Mouse (Mus musculus): Measurements from ENCODE around the gene Syt9. TPM values are rescaled to one million over a fixed set of nuclear protein-coding genes. Genes with fewer than 3 reads are reported as not detected.

Gene Syt9
- polyA plus RNA-seq, 1 experiment: not detected

GRCm38 (mm10) chr7:107536516-107536915 is 166.0 kb downstream of the Syt9 start:
- Histone ChIP-seq H3K27me3 (ENCODE audit: control insufficient read depth, insufficient read depth, insufficient read length) (no peaks in the 10 kb centered on the region), H3K36me3 (ENCODE audit: control insufficient read depth, insufficient read depth) (no peaks in the 10 kb centered on the region), H3ac (ENCODE audit: control insufficient read depth, insufficient read length) (no peak overlapping the region), H3K4me3 (no peak overlapping the region), H3K79me2 (ENCODE audit: control insufficient read depth, insufficient read depth) (no peaks in the 10 kb centered on the region), H3K4me2 (ENCODE audit: low read depth) (no peak overlapping the region)
- no peak for TF ChIP-seq TCF12 (IDR thresholded peaks at IDR 0.05; ENCODE audit: insufficient read depth, poor library complexity, severe bottlenecking)
- no peak for TF ChIP-seq SRF (IDR thresholded peaks at IDR 0.05; ENCODE audit: control insufficient read depth, insufficient read length, low read depth)
- TF ChIP-seq MYOG (IDR thresholded peaks at IDR 0.05; ENCODE audit: control insufficient read depth in 1 of 3, insufficient read depth in 1 of 3, insufficient read length in 2 of 3, low read depth in 2 of 3): no peak
- no peak for TF ChIP-seq MYOD1 (IDR thresholded peaks at IDR 0.05; ENCODE audit: control insufficient read depth in 1 of 3, insufficient read length in 2 of 3, low read depth in 2 of 3)
- TF ChIP-seq CEBPB (IDR thresholded peaks at IDR 0.05; ENCODE audit: insufficient read depth, poor library complexity, severe bottlenecking): no peak
- no peak for TF ChIP-seq POLR2AphosphoS2 (IDR thresholded peaks at IDR 0.05; ENCODE audit: insufficient read length, low read depth)
- TF ChIP-seq MAX (IDR thresholded peaks at IDR 0.05; ENCODE audit: low read depth): no peak
- TF ChIP-seq USF1 (IDR thresholded peaks at IDR 0.05; ENCODE audit: low read depth): no peak
- no peak for TF ChIP-seq E2F4 (IDR thresholded peaks at IDR 0.05; ENCODE audit: insufficient read depth)
- no peak for TF ChIP-seq TCF3 (IDR thresholded peaks at IDR 0.05; ENCODE audit: insufficient read length, low read depth)

GRCm38 (mm10) chr7:107540034-107540433 is 169.5 kb downstream of the Syt9 start:
- Histone ChIP-seq H3K79me2 (ENCODE audit: control insufficient read depth, insufficient read depth) (no peaks in the 10 kb centered on the region), H3K27me3 (ENCODE audit: control insufficient read depth, insufficient read depth, insufficient read length) (no peaks in the 10 kb centered on the region), H3K4me3 (no peak overlapping the region), H3K4me2 (ENCODE audit: low read depth) (no peak overlapping the region), H3K36me3 (ENCODE audit: control insufficient read depth, insufficient read depth) (no peaks in the 10 kb centered on the region), H3ac (ENCODE audit: control insufficient read depth, insufficient read length) (no peak overlapping the region)
- no peak for TF ChIP-seq SRF (IDR thresholded peaks at IDR 0.05; ENCODE audit: control insufficient read depth, insufficient read length, low read depth)
- TF ChIP-seq MYOD1 (IDR thresholded peaks at IDR 0.05; ENCODE audit: control insufficient read depth in 1 of 3, insufficient read length in 2 of 3, low read depth in 2 of 3): no peak
- no peak for TF ChIP-seq MAX (IDR thresholded peaks at IDR 0.05; ENCODE audit: low read depth)
- no peak for TF ChIP-seq REST (IDR thresholded peaks at IDR 0.05; ENCODE audit: insufficient read depth, insufficient read length)
- TF ChIP-seq POLR2AphosphoS2 (IDR thresholded peaks at IDR 0.05; ENCODE audit: insufficient read length, low read depth): no peak

- Histone ChIP-seq H3K79me2 (ENCODE audit: control insufficient read depth, insufficient read depth) (no peaks in the 10 kb centered on the region), H3ac (ENCODE audit: control insufficient read depth, insufficient read length) (no peak overlapping the region), H3K4me3 (no peak overlapping the region), H3K27me3 (ENCODE audit: control insufficient read depth, insufficient read depth, insufficient read length) (no peaks in the 10 kb centered on the region), H3K4me2 (ENCODE audit: low read depth) (no peak overlapping the region), H3K36me3 (ENCODE audit: control insufficient read depth, insufficient read depth) (no peaks in the 10 kb centered on the region)
- TF ChIP-seq USF1 (IDR thresholded peaks at IDR 0.05; ENCODE audit: low read depth): no peak
- no peak for TF ChIP-seq MYOG (IDR thresholded peaks at IDR 0.05; ENCODE audit: control insufficient read depth in 1 of 3, insufficient read depth in 1 of 3, insufficient read length in 2 of 3, low read depth in 2 of 3)
- no peak for TF ChIP-seq POLR2A (IDR thresholded peaks at IDR 0.05; ENCODE audit: insufficient read length, low read depth)
- no peak for TF ChIP-seq TCF3 (IDR thresholded peaks at IDR 0.05; ENCODE audit: insufficient read length, low read depth)
- no peak for TF ChIP-seq SRF (IDR thresholded peaks at IDR 0.05; ENCODE audit: control insufficient read depth, insufficient read length, low read depth)
- no peak for TF ChIP-seq E2F4 (IDR thresholded peaks at IDR 0.05; ENCODE audit: insufficient read depth)
- TF ChIP-seq MYOD1 (IDR thresholded peaks at IDR 0.05; ENCODE audit: control insufficient read depth in 1 of 3, insufficient read length in 2 of 3, low read depth in 2 of 3): no peak
- TF ChIP-seq MAX (IDR thresholded peaks at IDR 0.05; ENCODE audit: low read depth): no peak
- no peak for TF ChIP-seq POLR2AphosphoS2 (IDR thresholded peaks at IDR 0.05; ENCODE audit: insufficient read length, low read depth)
- TF ChIP-seq REST (IDR thresholded peaks at IDR 0.05; ENCODE audit: insufficient read depth, insufficient read length): no peak
- no peak for TF ChIP-seq CEBPB (IDR thresholded peaks at IDR 0.05; ENCODE audit: insufficient read depth, poor library complexity, severe bottlenecking)
- no peak for TF ChIP-seq TCF12 (IDR thresholded peaks at IDR 0.05; ENCODE audit: insufficient read depth, poor library complexity, severe bottlenecking)
These were observed 174.5 kb downstream of the Syt9 start for GRCm38 (mm10) chr7:107545011-107545410.

- no peaks in the 10 kb centered on the region for H3K27me3 ChIP-seq (ENCODE audit: control insufficient read depth, insufficient read depth, insufficient read length)
- no peak overlapping the region for H3K4me2 ChIP-seq (ENCODE audit: low read depth)
- no peak overlapping the region for H3K4me3 ChIP-seq
- H3K36me3 ChIP-seq (ENCODE audit: control insufficient read depth, insufficient read depth): no peaks in the 10 kb centered on the region
- no peaks in the 10 kb centered on the region for H3K79me2 ChIP-seq (ENCODE audit: control insufficient read depth, insufficient read depth)
- TF ChIP-seq POLR2A (IDR thresholded peaks at IDR 0.05; ENCODE audit: insufficient read length, low read depth): no peak
- TF ChIP-seq SRF (IDR thresholded peaks at IDR 0.05; ENCODE audit: control insufficient read depth, insufficient read length, low read depth): no peak
- TF ChIP-seq MYOD1 (IDR thresholded peaks at IDR 0.05; ENCODE audit: control insufficient read depth in 1 of 3, insufficient read length in 2 of 3, low read depth in 2 of 3): no peak
- TF ChIP-seq CEBPB (IDR thresholded peaks at IDR 0.05; ENCODE audit: insufficient read depth, poor library complexity, severe bottlenecking): no peak
- no peak for TF ChIP-seq MYOG (IDR thresholded peaks at IDR 0.05; ENCODE audit: control insufficient read depth in 1 of 3, insufficient read depth in 1 of 3, insufficient read length in 2 of 3, low read depth in 2 of 3)
- no peak for TF ChIP-seq POLR2AphosphoS2 (IDR thresholded peaks at IDR 0.05; ENCODE audit: insufficient read length, low read depth)
- TF ChIP-seq E2F4 (IDR thresholded peaks at IDR 0.05; ENCODE audit: insufficient read depth): no peak
- H3ac ChIP-seq (ENCODE audit: control insufficient read depth, insufficient read length): no peak overlapping the region
These were observed 177.3 kb downstream of the Syt9 start for GRCm38 (mm10) chr7:107547872-107548271.

GRCm38 (mm10) chr7:107553461-107553860 is 182.9 kb downstream of the Syt9 start:
- Histone ChIP-seq H3K79me2 (ENCODE audit: control insufficient read depth, insufficient read depth) (no peaks in the 10 kb centered on the region), H3K4me2 (ENCODE audit: low read depth) (no peak overlapping the region), H3K36me3 (ENCODE audit: control insufficient read depth, insufficient read depth) (no peaks in the 10 kb centered on the region), H3K27me3 (ENCODE audit: control insufficient read depth, insufficient read depth, insufficient read length) (no peaks in the 10 kb centered on the region), H3K4me3 (no peak overlapping the region), H3ac (ENCODE audit: control insufficient read depth, insufficient read length) (no peak overlapping the region)
- TF ChIP-seq MYOD1 (IDR thresholded peaks at IDR 0.05; ENCODE audit: control insufficient read depth in 1 of 3, insufficient read length in 2 of 3, low read depth in 2 of 3): no peak
- TF ChIP-seq MYOG (IDR thresholded peaks at IDR 0.05; ENCODE audit: control insufficient read depth in 1 of 3, insufficient read depth in 1 of 3, insufficient read length in 2 of 3, low read depth in 2 of 3): no peak
- TF ChIP-seq SRF (IDR thresholded peaks at IDR 0.05; ENCODE audit: control insufficient read depth, insufficient read length, low read depth): no peak
- no peak for TF ChIP-seq E2F4 (IDR thresholded peaks at IDR 0.05; ENCODE audit: insufficient read depth)
- TF ChIP-seq POLR2AphosphoS2 (IDR thresholded peaks at IDR 0.05; ENCODE audit: insufficient read length, low read depth): no peak
- no peak for TF ChIP-seq USF1 (IDR thresholded peaks at IDR 0.05; ENCODE audit: low read depth)
- no peak for TF ChIP-seq REST (IDR thresholded peaks at IDR 0.05; ENCODE audit: insufficient read depth, insufficient read length)
- no peak for TF ChIP-seq TCF12 (IDR thresholded peaks at IDR 0.05; ENCODE audit: insufficient read depth, poor library complexity, severe bottlenecking)
- no peak for TF ChIP-seq CEBPB (IDR thresholded peaks at IDR 0.05; ENCODE audit: insufficient read depth, poor library complexity, severe bottlenecking)
- no peak for TF ChIP-seq MAX (IDR thresholded peaks at IDR 0.05; ENCODE audit: low read depth)
- TF ChIP-seq TCF3 (IDR thresholded peaks at IDR 0.05; ENCODE audit: insufficient read length, low read depth): no peak
- no peak for TF ChIP-seq POLR2A (IDR thresholded peaks at IDR 0.05; ENCODE audit: insufficient read length, low read depth)

All from myocyte (in vitro differentiated cells).